Mouse (Mus musculus) embryonic facial prominence, embryonic 12.5 days (tissue): ENCODE results near the gene Olfr571. TPM values are rescaled to one million over a fixed set of nuclear protein-coding genes. Genes with fewer than 3 reads are reported as not detected.

Experiments used
- ATAC-seq: fragments of 200-750 bp; cut with Nextera tagmentation; 2 replicates; pipeline ENCODE4 v1.8.0; 2017; ENCODE audit not compliant: insufficient number of reproducible peaks, insufficient read depth, low FRiP score, low TSS enrichment
- H3K27ac ChIP-seq: fragments of 300-500 bp; sonication (generic); 2 replicates; pipeline ENCODE4 v1.5.1; 2016; ENCODE audit warnings: mild to moderate bottlenecking
- H3K27me3 ChIP-seq: fragments of 300-500 bp; sonication (generic); 2 replicates; pipeline ENCODE4 v1.6.1; 2016; ENCODE audit warnings: mild to moderate bottlenecking, moderate library complexity
- H3K36me3 ChIP-seq: fragments of 300-500 bp; sonication (generic); 2 replicates; pipeline ENCODE4 v1.6.1; 2016; ENCODE audit warnings: mild to moderate bottlenecking
- H3K4me1 ChIP-seq: fragments of 300-500 bp; sonication (generic); 2 replicates; pipeline ENCODE4 v1.6.1; 2016
- H3K4me2 ChIP-seq: fragments of 300-500 bp; sonication (generic); replicated peaks from 2 replicates; pipeline ENCODE4 v1.6.1; 2016; ENCODE audit warnings: mild to moderate bottlenecking, moderate library complexity
- H3K4me3 ChIP-seq: fragments of 300-500 bp; sonication (generic); 2 replicates; pipeline ENCODE4 v1.5.1; 2016; ENCODE audit warnings: mild to moderate bottlenecking
- H3K9ac ChIP-seq: fragments of 300-500 bp; sonication (generic); 2 replicates; pipeline ENCODE4 v1.6.1; 2016; ENCODE audit warnings: mild to moderate bottlenecking, moderate library complexity
- H3K9me3 ChIP-seq: fragments of 300-500 bp; sonication (generic); 2 replicates; pipeline ENCODE4 v1.6.1; 2016; ENCODE audit warnings: mild to moderate bottlenecking, moderate library complexity
- WGBS: fragments of 180-500 bp; shearing (Covaris S2); methylation state at CpG from one replicate; pipeline ENCODE4 v1.1.7; 2016; 5-methylcytosine and 5-hydroxymethylcytosine counted together
- polyA plus RNA-seq: library from polyadenylated mRNA; unstranded; fragments of >200 nt; fragmentation: Nextera tagmentation; extraction: Ambion mirVana; gene quantifications from 2 replicates; pipeline ENCODE4 v1.2.1, GENCODE M21; 2016

Olfr571 gene
- polyA plus RNA-seq, 1 experiment from 2014 or later = 0.06 TPM

DNA sequence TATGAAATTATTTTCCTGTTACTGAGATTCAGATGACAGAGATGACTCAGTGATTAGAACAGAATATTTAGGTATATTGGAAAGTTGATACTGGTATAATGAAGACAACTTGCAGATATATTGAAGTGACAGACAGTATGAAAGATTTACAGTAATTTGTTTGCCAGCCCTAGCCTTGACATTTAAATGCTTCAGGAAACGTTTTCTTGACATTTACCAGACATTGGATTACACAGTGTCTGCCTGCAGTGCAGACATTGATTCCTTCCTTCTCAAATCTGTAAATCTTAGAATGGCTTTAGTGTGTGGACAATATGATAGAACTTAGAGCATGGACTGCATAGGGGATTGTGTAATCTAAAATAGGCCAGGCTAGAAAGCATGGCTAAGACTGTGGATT lies 2.1 kb downstream of the Olfr571 start:
- Histone ChIP-seq H3K4me3 (no peak overlapping the region), H3K4me2 (no peak overlapping the region), H3K9me3 (no peaks in the 10 kb centered on the region), H3K4me1 (no peaks in the 10 kb centered on the region), H3K27me3 (no peaks in the 10 kb centered on the region), H3K9ac (no peak overlapping the region), H3K27ac (no peak overlapping the region), H3K36me3 (no peaks in the 10 kb centered on the region)
- no peak for ATAC-seq
- WGBS = 27% methylated on average over 1 of the region's 1 CpGs

GRCm38 (mm10) chr7:102890782-102891181 lies 26.6 kb downstream of the Olfr571 start, which contains the start of gene Olfr569:
Olfr569 (minus strand) TSS chr7:102890882.
- WGBS = 60% methylated on average over 3 of the region's 3 CpGs

DNA sequence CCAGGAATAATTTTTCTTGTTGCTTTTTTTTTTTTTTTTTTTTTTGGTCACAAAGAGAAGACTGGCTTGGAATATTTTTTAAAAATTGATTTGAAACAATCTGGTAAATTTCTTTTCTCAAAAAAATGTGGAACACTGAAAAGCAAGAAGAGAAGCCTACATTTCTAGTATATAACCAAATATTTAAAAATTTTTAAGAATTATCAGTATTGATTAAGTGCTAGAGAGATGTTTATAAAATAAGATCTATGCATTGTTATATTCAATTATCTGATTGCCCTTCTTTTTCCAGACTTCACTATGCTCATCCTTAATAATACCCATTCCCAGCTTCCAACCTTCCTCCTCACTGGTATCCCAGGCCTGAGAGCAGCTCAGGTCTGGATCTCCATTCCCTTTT lies 40.5 kb downstream of the Olfr571 start, which contains the start of gene Olfr568:
Gene Olfr568 (plus strand): TSS at position 301 of the 400 bp plus-strand sequence.
- H3K27me3 ChIP-seq = no peaks in the 10 kb centered on the region
- no peaks in the 10 kb centered on the region for H3K4me1 ChIP-seq
- H3K27ac ChIP-seq = no peak within 1 kb of the TSS
- no peaks in the 10 kb centered on the region for H3K36me3 ChIP-seq
- H3K4me3 ChIP-seq = no peak within 1 kb of the TSS
- H3K9me3 ChIP-seq = no peaks in the 10 kb centered on the region
- ATAC-seq = no peak
- no peak within 1 kb of the TSS for H3K9ac ChIP-seq
- no peak within 1 kb of the TSS for H3K4me2 ChIP-seq

More at GRCm38 (mm10) chr7:102890782-102891181, 26.6 kb downstream of the Olfr571 start, which contains the start of gene Olfr569:
- no peak within 1 kb of the TSS for H3K27ac ChIP-seq
- no peaks in the 10 kb centered on the region for H3K4me1 ChIP-seq
- no peaks in the 10 kb centered on the region for H3K27me3 ChIP-seq
- H3K9ac ChIP-seq = no peak within 1 kb of the TSS
- H3K4me2 ChIP-seq = no peak within 1 kb of the TSS
- no peaks in the 10 kb centered on the region for H3K36me3 ChIP-seq
- no peaks in the 10 kb centered on the region for H3K9me3 ChIP-seq
- no peak within 1 kb of the TSS for H3K4me3 ChIP-seq
- no peak for ATAC-seq

DNA sequence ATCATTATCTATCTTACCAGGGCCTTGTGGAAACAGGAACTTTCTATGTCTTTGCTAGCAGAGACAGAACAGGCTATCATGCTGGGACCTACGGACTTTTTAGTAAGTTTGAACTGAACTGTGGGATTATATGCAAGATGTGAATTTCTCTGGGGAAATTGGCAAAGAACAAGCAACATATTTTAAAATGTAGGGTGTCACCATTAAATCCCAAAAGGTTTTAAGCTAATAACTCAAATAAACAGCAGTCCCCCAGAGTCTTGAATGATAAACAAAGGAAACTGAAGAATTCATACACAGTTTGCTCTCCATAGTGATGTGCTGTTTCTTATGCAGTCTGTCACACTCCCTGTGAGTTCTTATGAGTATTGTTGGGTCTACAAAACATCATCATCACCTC lies 58.7 kb downstream of the Olfr571 start, which contains the start of gene Olfr566:
Gene Olfr566 (minus strand): TSS at position 101 of the 400 bp plus-strand sequence.
- H3K9ac ChIP-seq = no peak within 1 kb of the TSS
- no peak within 1 kb of the TSS for H3K27ac ChIP-seq
- WGBS = 85% methylated on average over 1 of the region's 1 CpGs
- H3K36me3 ChIP-seq = no peaks in the 10 kb centered on the region
- H3K4me1 ChIP-seq = no peaks in the 10 kb centered on the region
- no peak within 1 kb of the TSS for H3K4me3 ChIP-seq
- H3K4me2 ChIP-seq = no peak within 1 kb of the TSS
- ATAC-seq = no peak
- no peaks in the 10 kb centered on the region for H3K9me3 ChIP-seq
- no peaks in the 10 kb centered on the region for H3K27me3 ChIP-seq

DNA sequence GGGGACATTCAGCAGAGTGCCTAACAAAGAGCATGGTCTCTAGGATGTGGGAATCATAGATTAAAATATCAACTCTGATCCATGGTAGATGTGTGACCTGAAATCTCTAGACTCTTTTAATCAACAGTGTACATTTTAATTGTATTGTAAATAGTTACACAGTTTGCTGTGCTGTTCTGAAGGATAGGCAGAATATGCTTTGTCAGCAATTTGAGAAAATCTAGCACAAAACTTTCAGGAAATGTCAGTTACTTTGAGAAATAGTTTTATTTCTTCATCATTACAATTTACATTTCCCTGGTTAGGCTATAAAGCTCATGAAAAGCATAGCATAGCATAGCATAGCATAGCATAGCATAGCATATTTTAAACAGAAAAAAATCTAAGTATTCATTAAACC lies 61.5 kb downstream of the Olfr571 start:
- Histone ChIP-seq H3K27ac (no peak overlapping the region), H3K9ac (no peak overlapping the region), H3K4me3 (no peak overlapping the region), H3K27me3 (no peaks in the 10 kb centered on the region), H3K4me2 (no peak overlapping the region), H3K9me3 (no peaks in the 10 kb centered on the region), H3K36me3 (no peaks in the 10 kb centered on the region), H3K4me1 (no peaks in the 10 kb centered on the region)
- ATAC-seq = no peak

Other genes with a start within 250 kb of the Olfr571 start
- gene Trim68, start 230.2 kb downstream of the Olfr571 start, polyA plus RNA-seq = 16.4 and 17.4 TPM in 2 replicates
- gene Olfr557, start 221.6 kb downstream of the Olfr571 start, polyA plus RNA-seq = not detected in 2 replicates
- 0.55 and 0.98 TPM in 2 replicates for gene Olfr558, start 215.3 kb downstream of the Olfr571 start, polyA plus RNA-seq
- gene Olfr33, start 198.5 kb downstream of the Olfr571 start, polyA plus RNA-seq = not detected in 2 replicates
- not detected in 2 replicates for gene Olfr559, start 190.0 kb downstream of the Olfr571 start, polyA plus RNA-seq
- gene Olfr560, start 158.2 kb downstream of the Olfr571 start, polyA plus RNA-seq = not detected in 2 replicates
- 0.18 and 0.19 TPM in 2 replicates for gene Olfr78, start 158.1 kb downstream of the Olfr571 start, polyA plus RNA-seq
- not detected in 2 replicates for gene Olfr561, start 146.3 kb downstream of the Olfr571 start, polyA plus RNA-seq
- gene Olfr564, start 114.1 kb downstream of the Olfr571 start, polyA plus RNA-seq = not detected in 2 replicates
- gene Olfr566, start 58.8 kb downstream of the Olfr571 start, polyA plus RNA-seq = not detected in 2 replicates
- not detected in 2 replicates for gene Olfr568, start 40.4 kb downstream of the Olfr571 start, polyA plus RNA-seq
- gene Olfr569, start 26.7 kb downstream of the Olfr571 start, polyA plus RNA-seq = not detected in 2 replicates
- not detected in 2 replicates for gene Olfr570, start 23.0 kb downstream of the Olfr571 start, polyA plus RNA-seq
- not detected in 2 replicates for gene Olfr572, start 6.9 kb upstream of the Olfr571 start, polyA plus RNA-seq
- gene Olfr573-ps1, start 25.0 kb upstream of the Olfr571 start, polyA plus RNA-seq = not detected in 2 replicates
- gene Olfr574, start 30.9 kb upstream of the Olfr571 start, polyA plus RNA-seq = not detected in 2 replicates
- gene Olfr575, start 41.2 kb upstream of the Olfr571 start, polyA plus RNA-seq = not detected in 2 replicates
- gene Olfr576, start 45.1 kb upstream of the Olfr571 start, polyA plus RNA-seq = not detected in 2 replicates
- gene Olfr577, start 58.4 kb upstream of the Olfr571 start, polyA plus RNA-seq = not detected in 2 replicates
- not detected in 2 replicates for gene Olfr578, start 71.8 kb upstream of the Olfr571 start, polyA plus RNA-seq
- gene Olfr582, start 120.5 kb upstream of the Olfr571 start, polyA plus RNA-seq = not detected in 2 replicates
- not detected in 2 replicates for gene Olfr583, start 133.8 kb upstream of the Olfr571 start, polyA plus RNA-seq
- not detected in 2 replicates for gene Olfr584, start 164.3 kb upstream of the Olfr571 start, polyA plus RNA-seq
- not detected in 2 replicates for gene Olfr585, start 180.2 kb upstream of the Olfr571 start, polyA plus RNA-seq
- not detected in 2 replicates for gene Olfr586, start 208.1 kb upstream of the Olfr571 start, polyA plus RNA-seq
- gene Olfr588-ps1, start 223.3 kb upstream of the Olfr571 start, polyA plus RNA-seq = not detected in 2 replicates
- gene Olfr589, start 238.8 kb upstream of the Olfr571 start, polyA plus RNA-seq = not detected in 2 replicates